Mouse (Mus musculus) CH12F3 (cell line): ENCODE data around the gene Ier2.
"Not testable (repeated sequence)": the region's sequence is repeated elsewhere in the genome, so short reads cannot be mapped to it uniquely, and the experiment has no call there.

Experiments used
- in situ Hi-C: fragments of 300-500 bp; cut with MboI; formaldehyde crosslinking; loops from 2 replicates; pipeline ENCODE4 v1.14.3; 2020; ENCODE audit warnings: low sequenced_read_pairs

Gene Ier2

DNA sequence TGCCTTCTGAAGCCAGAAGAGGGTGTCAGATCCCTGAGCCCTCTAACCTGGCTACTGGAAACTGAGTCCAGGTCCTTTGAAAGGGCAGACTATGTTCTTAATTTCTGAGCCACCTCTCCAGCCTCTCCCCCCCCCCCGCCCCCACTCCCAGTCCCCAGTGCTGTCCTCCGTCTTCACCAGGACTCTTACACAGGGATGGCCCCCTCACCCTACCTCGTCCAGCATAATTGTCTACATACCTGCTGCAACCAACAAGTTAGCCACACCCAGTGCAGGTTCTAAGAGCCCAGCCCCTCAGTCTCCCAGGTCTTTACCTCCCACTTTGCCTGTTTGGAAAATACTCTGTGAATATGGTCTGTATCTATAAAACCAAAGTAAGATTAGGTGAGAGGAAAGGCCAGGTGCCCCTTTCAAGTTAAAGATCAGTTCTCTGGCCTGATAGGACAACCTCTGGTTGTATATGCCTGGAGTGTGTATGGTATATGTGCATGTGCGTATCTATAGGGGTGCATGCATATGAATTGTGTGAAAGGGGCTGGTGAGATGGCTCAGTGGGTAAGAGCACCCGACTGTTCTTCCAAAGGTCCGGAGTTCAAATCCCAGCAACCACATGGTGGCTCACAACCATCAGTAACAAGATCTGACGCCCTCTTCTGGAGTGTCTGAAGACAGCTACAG, 21.9 kb downstream of the Ier2 start:
- in situ Hi-C loops, result no loop called here

DNA sequence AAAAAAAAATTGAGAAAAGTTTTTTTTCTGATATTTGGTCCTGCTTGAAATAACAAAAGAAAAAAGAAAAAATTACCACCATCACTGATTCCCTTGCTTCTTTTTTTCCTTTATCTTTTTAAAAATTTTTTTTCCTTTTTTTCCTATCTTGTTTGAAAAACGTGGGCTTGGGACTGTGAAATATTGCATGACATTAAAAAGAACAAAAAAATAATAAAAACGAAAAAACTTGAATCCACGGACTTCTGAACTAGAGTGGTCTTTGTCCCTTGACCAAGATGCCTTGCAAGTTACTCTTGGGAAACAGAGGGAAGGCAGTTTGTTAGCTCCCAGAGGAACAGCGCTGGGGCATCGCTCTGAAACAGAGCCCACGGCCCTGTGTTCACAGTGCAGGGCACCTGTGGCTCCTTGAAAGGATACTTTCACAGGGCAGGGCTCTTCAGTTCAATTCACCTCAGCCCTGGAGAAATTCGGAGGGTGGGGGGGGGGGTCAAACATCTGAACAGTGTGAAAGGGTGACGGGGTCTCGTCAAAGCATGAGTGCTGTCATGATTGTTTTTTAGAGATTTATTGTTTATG, 22.6 kb downstream of the Ier2 start:
- in situ Hi-C loops, result no loop called here

DNA sequence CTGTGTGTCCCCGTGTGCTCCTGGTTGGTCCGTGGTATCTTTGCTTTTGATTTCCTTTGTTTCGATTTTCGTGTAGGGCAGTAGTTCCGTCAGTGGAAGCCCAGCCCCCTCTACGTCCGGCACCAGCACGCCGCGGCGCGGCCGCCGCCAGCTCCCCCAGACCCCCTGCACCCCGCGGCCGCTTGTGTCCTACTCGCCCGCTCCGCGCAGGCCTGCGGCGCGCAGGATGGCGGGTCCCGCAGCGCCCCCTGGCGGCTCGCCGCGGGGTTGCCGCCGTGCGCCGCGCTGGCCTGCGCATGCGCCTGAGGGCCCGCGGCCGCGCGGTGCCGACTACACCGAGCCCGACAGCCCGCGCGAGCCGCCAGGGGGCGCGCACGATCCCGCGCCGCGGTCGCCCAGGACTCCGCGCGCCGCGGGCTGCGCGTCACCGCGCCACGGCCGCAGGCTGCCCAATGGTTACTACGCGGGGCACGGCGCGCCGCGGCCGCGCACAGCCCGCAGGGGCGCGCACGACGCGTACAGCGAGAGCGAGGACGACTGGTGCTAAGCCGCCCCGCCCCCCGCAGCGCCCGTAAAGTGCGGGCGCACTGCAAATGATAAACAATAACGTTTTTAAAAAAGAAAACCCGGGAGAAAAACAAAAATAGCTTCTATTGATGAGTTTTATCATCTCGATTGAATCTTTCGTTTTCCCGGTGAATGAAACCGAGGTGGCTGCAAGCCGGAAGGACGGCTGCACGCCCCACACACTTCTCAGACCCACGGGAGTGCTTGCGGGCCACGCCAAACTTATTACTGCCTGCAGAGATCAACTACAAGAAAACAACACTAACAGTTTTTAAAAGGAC, 23.3 kb downstream of the Ier2 start:
- in situ Hi-C loops, result no loop called here

DNA sequence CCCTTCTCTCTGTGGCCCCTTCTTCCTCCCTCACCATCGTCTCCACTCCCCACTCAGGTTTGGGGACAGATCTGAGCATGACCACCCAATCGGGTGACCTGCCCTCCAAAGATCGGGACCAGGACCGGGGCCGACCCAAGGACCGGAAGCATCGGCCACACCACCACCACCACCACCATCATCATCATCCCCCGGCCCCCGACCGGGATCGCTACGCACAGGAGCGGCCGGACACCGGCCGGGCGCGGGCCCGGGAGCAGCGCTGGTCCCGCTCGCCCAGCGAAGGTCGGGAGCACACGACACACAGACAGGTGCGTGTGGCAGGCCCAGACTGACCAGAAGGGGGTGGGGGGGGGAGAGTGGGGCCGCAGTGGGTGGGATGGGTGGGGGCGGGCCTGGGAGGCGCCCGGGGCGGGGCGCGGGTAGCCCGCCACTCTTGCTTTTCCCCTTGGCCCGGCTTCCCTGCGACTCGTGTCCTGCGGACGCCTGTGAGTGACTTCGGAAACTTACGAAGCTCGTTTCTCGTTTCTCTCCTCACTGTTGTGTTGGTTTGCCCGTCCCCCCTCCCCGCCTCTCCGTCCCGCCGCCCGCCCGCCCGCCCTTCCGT, 24.0 kb downstream of the Ier2 start:
- in situ Hi-C loops, result no loop called here

DNA sequence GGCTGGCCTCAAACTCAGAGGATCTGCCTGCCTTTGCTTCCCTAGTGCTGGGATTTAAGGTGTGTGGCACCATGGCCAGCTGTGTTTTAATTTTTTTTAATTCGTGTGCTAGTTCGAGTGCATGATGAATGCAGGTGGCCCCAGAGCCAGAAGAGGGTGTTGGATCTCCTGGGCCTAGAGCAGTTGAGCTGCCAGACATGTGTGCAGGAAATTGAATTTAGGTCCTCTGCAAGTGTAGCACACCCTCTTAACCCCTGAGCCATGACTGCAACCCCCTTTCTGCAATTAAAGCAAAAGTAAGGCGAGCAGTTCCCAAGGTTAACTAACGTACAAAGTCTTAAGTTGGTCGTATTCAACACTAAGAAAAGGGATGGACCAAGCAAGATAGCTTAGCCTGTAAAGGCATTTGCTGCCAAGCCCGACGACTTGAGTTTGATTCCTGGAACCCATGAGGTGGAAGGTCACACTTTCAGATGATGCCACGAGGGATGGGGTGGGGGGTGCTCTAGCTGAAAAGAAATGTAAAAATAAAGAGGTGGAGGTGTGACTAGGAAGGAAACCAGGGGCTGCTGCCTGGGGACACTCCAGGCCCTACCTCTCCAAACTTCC, 24.6 kb downstream of the Ier2 start:
- in situ Hi-C loops, result no loop called here

DNA sequence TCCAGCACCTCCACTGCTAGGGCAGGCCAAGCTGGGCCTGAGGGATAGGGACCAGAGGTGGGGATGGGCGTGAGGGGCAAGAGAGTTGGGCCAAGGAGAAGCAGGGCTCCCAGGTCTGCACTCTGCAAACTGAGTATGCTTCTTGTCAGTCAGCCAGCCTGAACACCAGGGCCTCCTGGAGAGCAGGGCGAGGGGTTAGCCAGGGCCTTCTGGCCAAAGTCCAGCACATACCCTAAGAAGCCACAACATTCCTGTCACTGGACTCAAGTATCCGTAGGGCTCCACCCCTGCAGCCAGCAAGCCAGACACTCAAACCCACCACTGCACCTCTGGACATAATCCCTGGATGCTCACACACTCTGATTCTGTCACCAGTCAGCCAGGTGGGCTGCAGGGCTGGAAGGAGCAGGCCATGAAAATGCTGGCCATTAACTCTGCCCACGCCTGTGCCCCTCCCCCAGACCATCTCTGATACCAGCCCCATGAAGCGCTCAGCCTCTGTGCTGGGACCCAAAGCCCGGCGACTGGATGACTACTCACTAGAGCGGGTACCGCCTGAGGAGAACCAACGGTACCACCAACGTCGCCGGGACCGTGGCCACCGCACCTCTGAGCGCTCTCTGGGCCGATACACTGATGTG, 26.5 kb downstream of the Ier2 start:
- in situ Hi-C loops, result no loop called here

DNA sequence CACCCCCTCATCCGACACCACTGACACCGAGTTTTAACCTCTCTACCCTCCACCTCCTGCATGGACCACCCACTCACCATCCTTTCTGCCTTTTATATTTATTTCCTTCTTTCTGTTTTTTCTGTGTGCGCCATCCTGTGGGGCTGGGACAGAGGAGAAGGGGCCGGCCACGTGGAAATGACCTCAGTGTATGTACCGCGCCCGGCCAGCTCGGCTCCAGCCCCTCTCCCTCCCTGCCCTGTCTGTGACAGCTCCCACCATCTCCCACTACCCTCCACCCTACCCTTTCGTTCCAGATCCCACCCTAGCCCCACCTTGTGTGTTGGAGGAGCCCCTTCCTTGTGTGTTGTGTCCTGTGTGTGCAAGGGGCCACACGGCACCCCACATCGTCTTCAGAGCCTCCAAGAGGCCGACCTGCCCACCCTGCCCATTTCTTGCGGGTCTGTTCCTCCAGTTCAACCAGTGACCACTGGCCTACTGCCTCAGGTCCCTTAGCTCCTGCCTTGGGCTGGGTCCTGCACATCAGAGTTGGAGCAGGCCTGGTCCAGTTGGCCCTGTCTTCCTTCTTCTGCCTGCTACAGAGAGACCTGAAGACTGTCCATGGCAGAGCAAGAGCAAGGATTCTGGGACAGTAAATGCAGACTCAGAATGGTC, 27.1 kb downstream of the Ier2 start:
- in situ Hi-C loops, result no loop called here

DNA sequence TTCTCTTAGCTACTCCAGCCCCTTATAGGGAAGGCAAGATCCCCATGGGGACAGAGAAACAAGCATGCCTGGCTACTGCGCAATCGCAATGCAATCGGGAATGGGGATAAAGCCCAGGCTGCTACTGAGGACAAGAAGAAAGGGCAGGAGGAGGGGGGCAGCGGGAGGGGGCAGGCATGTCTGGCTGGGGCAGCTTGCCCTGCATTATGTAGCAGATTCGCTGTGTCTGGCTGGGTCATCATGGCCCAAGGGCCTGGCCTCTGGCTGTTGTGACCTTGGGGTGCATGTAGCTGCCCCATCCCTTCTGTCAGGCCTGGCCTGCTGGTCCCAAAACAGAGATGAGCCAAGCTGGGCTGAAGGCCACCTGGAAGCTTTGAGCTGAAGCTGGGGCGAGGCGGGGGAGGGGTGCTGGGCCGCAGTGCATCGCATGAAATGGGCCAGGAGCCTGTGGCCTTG, 27.8 kb downstream of the Ier2 start:
- in situ Hi-C loops, result no loop called here

DNA sequence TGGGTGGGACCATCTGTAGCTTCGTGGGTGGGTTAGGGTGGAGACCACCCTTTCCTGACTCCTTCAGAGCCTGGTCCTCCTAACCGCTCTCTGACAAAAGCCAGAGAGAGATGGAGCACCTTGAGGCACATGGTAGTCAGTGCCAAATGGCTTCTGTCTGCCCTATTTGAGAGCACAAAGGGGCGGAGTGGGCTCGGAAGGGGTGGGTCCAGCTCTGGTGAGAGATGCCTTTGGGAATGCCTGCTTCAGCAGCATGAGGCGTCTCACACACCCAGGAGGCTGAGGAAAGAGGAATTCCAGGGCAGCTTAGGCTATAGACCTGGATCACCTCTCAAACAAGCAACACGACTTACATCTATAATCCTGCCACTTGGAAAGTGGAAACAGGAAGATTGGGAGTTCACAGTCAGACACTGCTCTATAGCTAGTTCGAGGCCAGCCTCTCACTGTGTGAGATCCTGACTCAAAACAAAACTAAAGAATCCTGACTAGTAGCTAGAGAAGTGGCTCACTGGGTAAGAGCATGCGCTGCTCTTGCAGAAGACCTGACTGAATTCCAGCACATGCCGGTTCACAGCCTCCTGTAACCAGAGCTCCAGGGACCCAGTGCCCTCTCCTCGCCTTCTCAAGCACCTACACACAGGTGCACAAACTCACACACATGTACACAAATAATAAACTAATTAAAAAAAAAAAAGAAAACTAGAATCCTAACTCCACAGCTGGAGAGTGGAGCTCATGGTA, 28.6 kb downstream of the Ier2 start:
- in situ Hi-C loops, result no loop called here

DNA sequence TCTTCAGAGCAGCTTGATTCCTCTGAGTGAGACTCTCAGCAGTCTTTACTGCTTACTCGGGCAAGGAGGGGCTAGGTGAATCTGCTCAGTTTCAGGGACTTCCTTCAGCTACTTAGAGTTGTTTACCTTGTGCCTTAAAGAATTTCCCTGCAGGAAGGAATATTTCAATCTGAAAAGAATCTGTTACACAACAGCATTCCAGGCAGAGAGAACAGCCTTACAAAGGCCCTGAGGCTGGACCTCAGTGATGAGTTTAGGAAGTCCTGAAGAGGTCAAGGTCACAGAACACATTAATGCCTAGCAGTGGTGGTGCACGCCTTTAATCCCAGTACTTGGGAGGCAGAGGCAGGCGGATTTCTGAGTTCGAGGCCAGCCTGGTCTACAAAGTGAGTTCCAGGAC, 30.8 kb downstream of the Ier2 start:
- in situ Hi-C loops, result no loop called here

DNA sequence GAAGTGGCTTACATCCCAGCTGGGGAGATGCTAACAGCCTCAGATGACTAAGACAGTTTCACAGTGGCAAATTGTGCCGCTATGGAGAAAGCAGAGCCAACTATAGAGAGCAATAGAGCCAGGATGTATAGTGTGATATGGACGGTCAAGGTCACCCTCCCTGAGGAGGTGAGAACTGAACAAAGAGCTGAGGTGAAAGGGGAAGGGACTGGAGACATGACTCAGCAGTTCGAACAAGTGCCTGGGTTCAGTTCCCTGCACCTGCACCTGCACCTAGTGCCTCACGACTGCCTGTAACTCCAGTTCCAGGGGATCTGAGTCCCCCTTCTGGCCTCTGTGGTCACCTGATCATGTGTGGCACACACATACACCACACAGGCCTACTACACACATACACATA, 32.5 kb downstream of the Ier2 start:
- in situ Hi-C loops, result no loop called here

DNA sequence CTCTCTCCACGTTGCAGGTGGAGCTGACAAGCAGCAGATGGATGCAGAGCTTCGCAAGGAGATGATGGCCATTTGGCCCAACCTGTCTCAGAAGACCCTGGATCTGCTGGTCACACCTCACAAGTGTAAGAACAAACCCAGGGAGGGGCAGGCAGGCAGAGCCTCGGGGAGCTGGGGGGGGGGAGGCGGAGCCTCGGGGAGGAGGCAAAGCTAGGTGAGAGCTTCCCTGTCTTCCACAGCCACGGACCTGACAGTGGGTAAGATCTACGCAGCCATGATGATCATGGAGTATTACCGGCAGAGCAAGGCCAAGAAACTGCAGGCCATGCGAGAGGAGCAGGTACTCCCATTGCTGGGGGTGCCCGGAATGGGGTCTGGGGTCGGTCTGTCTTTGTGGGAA, 33.1 kb downstream of the Ier2 start:
- in situ Hi-C loops, result no loop called here

DNA sequence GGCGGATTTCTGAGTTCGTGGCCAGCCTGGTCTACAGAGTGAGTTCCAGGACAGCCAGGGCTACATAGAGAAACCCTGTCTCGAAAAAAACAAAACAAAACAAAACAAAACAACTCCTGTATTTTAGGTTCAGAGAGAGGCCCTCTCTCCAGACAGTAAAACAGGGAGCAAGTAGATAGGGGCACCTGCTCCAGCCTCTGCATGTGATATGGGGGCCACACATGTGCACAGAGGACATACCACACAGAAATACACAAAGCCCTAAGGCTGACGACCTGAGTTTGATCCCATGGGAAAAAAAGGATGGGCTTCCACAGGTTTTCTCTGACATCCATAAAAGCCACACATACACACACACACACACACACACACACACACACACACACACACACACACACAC, 39.2 kb downstream of the Ier2 start:
- in situ Hi-C loops, result not testable (repeated sequence)

DNA sequence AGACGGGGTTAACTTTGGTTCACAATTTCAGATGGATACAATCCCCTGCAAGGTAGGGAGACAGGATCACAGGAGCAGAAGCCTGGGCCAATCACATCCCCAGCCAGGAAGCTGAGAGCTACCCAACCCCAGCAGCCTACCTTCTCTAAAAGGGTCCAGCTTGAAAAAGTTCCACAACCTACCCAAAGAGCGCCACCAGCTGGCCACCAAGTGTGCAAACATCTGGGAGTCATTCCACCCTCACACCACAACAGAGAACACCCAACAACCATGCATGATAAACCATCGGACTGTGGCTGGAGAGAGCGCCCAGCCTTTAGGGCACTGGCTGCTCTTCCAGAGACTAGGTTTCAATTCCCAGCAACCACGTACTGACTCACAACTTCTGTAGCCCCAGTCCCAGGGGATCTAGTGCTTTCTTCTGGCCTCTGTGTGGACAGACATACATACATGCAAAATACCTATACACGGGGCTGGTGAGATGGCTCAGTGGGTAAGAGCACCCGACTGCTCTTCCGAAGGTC, 41.5 kb downstream of the Ier2 start:
- in situ Hi-C loops, result no loop called here

DNA sequence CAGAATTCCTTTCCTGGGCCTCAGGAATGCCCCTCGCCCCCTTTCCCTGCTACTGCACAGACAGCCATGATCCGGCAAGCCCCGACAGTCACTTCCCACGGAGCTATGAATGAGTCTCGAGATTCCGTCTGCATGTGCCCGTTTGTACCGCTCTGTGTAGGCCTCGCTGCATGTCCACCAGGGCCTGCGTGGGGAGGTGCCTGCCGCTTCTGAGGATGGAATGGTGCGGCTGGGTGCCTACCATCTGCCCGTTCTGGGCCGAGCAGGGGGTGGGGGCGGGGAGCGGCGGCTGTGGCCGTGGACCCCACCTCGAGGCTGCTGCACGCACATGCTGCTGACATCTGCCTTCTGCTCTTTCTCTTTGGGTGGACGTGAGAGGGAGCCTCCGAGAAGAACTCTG, 45.6 kb downstream of the Ier2 start:
- in situ Hi-C loops, result no loop called here

DNA sequence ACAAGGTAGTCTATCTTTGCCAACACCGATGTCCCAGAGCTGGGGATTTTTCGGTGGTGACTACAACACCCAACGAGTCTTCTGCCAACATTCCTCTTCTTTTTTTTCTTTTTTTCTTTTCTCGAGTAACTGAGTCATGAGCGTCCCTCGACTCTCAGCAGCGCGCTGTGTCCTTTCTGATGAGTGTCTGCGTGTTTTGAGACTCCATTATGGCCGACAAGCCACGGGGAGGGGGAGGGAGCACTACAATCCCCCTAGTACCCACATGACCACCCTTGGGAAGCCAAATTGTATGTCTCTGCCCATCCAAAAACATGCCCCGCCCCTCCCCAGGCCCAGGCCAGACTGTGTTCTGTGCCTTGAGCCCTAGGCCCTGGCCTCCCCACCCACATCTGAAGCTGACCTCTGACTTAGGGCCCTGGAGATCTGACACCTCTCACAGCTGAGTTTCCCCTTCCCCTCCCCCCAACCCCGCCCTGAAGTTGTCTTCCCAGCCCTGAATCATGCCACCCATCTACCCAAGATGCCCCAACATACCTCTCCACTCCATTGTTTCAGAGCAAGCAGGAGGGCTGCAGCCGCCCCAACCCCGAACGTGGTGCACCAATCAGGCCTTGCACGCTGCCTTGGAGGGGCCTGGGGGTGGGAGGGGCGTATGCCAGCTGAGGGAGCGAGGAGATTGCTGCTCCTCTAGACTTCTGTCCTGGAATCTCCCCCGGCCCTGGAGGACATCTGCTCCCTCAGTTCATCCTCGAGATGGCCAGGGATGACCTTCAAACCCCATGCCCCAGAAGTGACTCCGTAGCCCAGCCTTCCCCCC, 46.8 kb downstream of the Ier2 start:
- in situ Hi-C loops, result no loop called here

DNA sequence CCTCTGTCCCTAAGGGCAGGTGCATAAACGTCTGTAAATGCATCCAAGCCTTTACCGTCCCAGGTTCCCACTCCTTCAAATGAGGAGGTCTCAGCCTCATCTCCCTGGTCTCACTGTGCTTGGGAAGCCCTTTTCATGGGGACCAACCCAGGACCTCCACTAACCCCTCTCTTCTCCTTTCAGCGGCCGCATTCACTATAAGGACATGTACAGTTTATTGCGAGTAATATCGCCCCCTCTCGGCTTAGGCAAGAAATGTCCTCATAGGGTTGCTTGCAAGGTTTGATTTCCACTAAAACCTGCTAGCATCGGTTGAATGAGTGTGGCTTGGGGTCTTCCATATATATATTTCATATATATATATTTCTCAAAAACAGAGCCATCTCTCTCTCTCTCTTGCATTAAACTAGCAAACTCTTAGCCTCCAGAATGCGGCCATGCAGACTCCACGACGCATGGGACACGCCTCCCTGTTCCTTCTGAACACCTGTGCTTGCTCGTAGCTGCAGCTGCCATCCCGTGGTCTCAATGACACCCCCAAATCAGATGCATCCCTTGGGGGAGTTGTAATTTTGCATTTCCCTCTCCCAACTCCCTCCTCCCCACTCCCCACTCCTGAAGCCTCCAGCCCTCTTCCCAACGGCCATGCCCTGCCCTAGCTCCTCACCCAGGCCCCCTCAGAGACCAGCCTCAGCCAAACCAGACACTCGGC, 48.0 kb downstream of the Ier2 start:
- in situ Hi-C loops, result no loop called here
